Mouse (Mus musculus): ENCODE measurements at regions not wholly inside any gene's neighbourhood (a gene's known extent, or its start where the extent isn't known, plus 50 kb on each side); places are given as distances from the start of the nearest gene placed in this dataset.

GRCm38 (mm10) chr19:21173896-21174483 is 98.1 kb upstream of the Zfand5 start:
- Histone ChIP-seq H3K4me1 (replicated peaks; ENCODE audit: control insufficient read depth, insufficient read depth, low read length) (no peaks in the 10 kb centered on the region), H3K36me3 (ENCODE audit: control insufficient read depth, insufficient read depth) (no peaks in the 10 kb centered on the region), H3K4me3 (replicated peaks; ENCODE audit: low read length) (no peak overlapping the region), H3K9ac (replicated peaks; ENCODE audit: low read depth, low read length) (no peak overlapping the region), H3K27ac (ENCODE audit: low read length) (no peak overlapping the region), H3K9me3 (ENCODE audit: control insufficient read depth, low read length) (no peaks in the 10 kb centered on the region), H3K27me3 (replicated peaks; ENCODE audit: control insufficient read depth, insufficient read depth, low read length) (no peaks in the 10 kb centered on the region), H3K4me2 (ENCODE audit: low read length) (no peak overlapping the region)
- WGBS, result 88% methylated on average over 5 of the region's 5 CpGs
- ATAC-seq, result no peak

DNA sequence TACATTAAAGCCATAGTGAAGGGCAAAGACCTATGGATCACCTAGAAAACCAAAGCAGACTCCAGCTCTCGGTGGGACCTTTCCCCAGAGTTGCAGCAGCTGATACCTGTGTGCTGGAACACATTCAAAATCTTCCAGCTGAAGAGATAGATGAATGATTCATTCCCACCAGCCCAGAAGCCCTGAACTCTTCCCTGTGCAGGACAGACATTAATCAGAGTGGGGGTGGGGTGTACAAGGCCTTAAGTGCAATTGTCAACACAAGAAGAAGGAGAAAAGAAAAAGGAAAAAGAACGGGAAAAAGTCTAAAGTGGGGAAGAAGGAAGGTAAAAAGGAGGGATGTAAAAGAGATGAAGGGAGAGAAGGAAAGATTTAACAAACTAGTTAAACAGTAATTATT is 100.9 kb upstream of the Zfand5 start:
- no peaks in the 10 kb centered on the region for H3K36me3 ChIP-seq (ENCODE audit: control insufficient read depth, insufficient read depth)
- WGBS, result 89% methylated on average over 2 of the region's 2 CpGs
- no peak for ATAC-seq
- no peak overlapping the region for H3K4me3 ChIP-seq (replicated peaks; ENCODE audit: low read length)
- H3K9ac ChIP-seq (replicated peaks; ENCODE audit: low read depth, low read length), result no peak overlapping the region
- H3K4me2 ChIP-seq (ENCODE audit: low read length), result no peak overlapping the region
- H3K27me3 ChIP-seq (replicated peaks; ENCODE audit: control insufficient read depth, insufficient read depth, low read length), result no peaks in the 10 kb centered on the region
- no peak overlapping the region for H3K27ac ChIP-seq (ENCODE audit: low read length)
- H3K4me1 ChIP-seq (replicated peaks; ENCODE audit: control insufficient read depth, insufficient read depth, low read length), result peaks cover 12% of the 10 kb centered on the region
- H3K9me3 ChIP-seq (ENCODE audit: control insufficient read depth, low read length), result no peaks in the 10 kb centered on the region

DNA sequence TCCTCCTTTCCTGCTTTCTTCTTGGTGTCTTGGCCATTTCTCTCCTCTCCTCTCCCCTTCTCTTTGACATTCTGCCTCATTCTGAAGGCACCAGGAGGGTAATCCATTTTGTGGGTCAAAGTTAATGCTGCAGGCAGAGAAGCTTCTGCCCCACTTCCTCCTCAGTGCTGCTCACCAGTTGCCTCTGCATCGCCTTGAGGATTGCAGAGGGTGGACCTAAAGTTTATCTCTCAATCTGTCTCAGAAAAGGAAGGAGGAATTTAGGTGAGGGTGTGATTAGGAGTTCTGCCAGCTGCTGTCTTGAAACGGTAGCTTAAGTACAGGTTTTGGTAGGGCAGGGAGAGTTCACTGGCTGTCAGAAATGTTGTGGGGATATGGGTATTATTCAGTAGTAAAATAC is 101.3 kb upstream of the Zfand5 start:
- H3K9me3 ChIP-seq (ENCODE audit: control insufficient read depth, low read length), result no peaks in the 10 kb centered on the region
- no peaks in the 10 kb centered on the region for H3K27me3 ChIP-seq (replicated peaks; ENCODE audit: control insufficient read depth, insufficient read depth, low read length)
- H3K4me3 ChIP-seq (replicated peaks; ENCODE audit: low read length), result no peak overlapping the region
- no peak for ATAC-seq
- no peak overlapping the region for H3K9ac ChIP-seq (replicated peaks; ENCODE audit: low read depth, low read length)
- no peaks in the 10 kb centered on the region for H3K36me3 ChIP-seq (ENCODE audit: control insufficient read depth, insufficient read depth)
- H3K27ac ChIP-seq (ENCODE audit: low read length), result no peak overlapping the region
- 51% methylated on average over 2 of the region's 2 CpGs for WGBS
- H3K4me1 ChIP-seq (replicated peaks; ENCODE audit: control insufficient read depth, insufficient read depth, low read length), result peaks cover 16% of the 10 kb centered on the region
- H3K4me2 ChIP-seq (ENCODE audit: low read length), result no peak overlapping the region

DNA sequence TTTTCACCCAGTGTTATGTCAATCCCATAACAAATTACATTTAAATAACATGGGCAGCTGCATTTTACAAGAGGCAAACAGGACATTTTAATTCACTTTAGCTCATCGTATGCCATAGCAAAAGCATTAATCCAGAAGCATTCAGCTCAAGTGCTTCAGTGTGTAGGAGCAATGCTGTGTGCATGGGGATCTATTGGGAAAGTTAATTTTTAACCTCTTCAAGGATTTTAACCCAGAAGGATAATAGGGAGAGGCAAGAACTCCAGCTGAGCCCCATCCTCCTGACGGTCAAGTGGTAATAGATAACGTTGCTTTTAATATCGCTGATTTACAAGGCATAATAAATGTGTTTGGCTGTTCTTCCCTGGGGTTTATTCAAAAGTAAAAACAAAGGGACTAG is 105.1 kb upstream of the Zfand5 start:
- 9% methylated on average over 4 of the region's 4 CpGs for WGBS
- Histone ChIP-seq H3K9me3 (ENCODE audit: control insufficient read depth, low read length) (no peaks in the 10 kb centered on the region), H3K27me3 (replicated peaks; ENCODE audit: control insufficient read depth, insufficient read depth, low read length) (no peaks in the 10 kb centered on the region), H3K27ac (ENCODE audit: low read length) (no peak overlapping the region), H3K4me1 (replicated peaks; ENCODE audit: control insufficient read depth, insufficient read depth, low read length) (peaks cover 20% of the 10 kb centered on the region), H3K36me3 (ENCODE audit: control insufficient read depth, insufficient read depth) (no peaks in the 10 kb centered on the region), H3K4me2 (ENCODE audit: low read length) (no peak overlapping the region), H3K9ac (replicated peaks; ENCODE audit: low read depth, low read length) (no peak overlapping the region), H3K4me3 (replicated peaks; ENCODE audit: low read length) (no peak overlapping the region)
- no peak for ATAC-seq

- Histone ChIP-seq H3K27ac (ENCODE audit: low read length) (no peak overlapping the region), H3K4me1 (replicated peaks; ENCODE audit: control insufficient read depth, insufficient read depth, low read length) (peaks cover 20% of the 10 kb centered on the region), H3K9me3 (ENCODE audit: control insufficient read depth, low read length) (no peaks in the 10 kb centered on the region), H3K9ac (replicated peaks; ENCODE audit: low read depth, low read length) (no peak overlapping the region), H3K4me2 (ENCODE audit: low read length) (no peak overlapping the region), H3K27me3 (replicated peaks; ENCODE audit: control insufficient read depth, insufficient read depth, low read length) (no peaks in the 10 kb centered on the region), H3K4me3 (replicated peaks; ENCODE audit: low read length) (no peak overlapping the region), H3K36me3 (ENCODE audit: control insufficient read depth, insufficient read depth) (no peaks in the 10 kb centered on the region)
- ATAC-seq, result 0 out of 2 replicates have a peak, but pooled peaks have one; percentile 7
- 28% methylated on average over 5 of the region's 5 CpGs for WGBS
Measured at GRCm38 (mm10) chr19:21166465-21166860, 105.6 kb upstream of the Zfand5 start.

DNA sequence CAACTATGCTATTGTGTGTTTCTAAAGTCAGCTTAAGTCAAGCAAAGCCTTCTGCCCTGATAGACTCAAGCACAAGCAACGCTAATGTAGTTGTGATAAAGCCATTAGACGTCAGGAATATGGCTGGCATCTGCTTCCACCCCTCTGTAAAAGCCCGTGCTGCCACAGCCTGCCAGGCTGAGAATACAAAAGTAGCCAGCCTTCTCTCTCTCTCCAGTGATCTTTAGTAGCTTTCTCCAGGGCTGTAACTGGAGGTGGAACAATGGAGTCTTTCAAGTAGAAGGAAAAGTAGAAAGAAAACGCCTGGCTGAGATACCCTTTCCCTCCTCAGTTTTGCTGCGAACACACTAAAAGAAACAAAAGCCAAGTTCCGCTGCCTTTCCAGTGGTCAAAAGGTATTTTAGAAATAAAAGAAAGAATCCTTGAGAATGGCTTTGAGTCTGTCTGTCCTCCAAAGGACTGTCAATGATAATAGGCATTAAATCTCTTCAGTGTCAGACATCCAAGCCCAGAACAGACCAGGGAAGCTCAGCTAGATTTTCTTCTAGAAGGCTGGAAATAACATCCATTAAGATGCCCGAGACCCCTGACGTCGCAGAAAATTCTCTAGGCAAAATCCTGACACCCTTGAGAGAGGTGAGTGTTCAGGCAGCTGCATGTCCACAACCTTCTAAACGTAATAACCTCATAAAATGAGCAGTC is 106.2 kb upstream of the Zfand5 start:
- ATAC-seq, result peak; percentile 86
- 4% methylated on average over 10 of the region's 10 CpGs for WGBS
- no peaks in the 10 kb centered on the region for H3K36me3 ChIP-seq (ENCODE audit: control insufficient read depth, insufficient read depth)
- no peaks in the 10 kb centered on the region for H3K27me3 ChIP-seq (replicated peaks; ENCODE audit: control insufficient read depth, insufficient read depth, low read length)
- no peaks in the 10 kb centered on the region for H3K9me3 ChIP-seq (ENCODE audit: control insufficient read depth, low read length)
- no peak overlapping the region for H3K9ac ChIP-seq (replicated peaks; ENCODE audit: low read depth, low read length)
- H3K4me1 ChIP-seq (replicated peaks; ENCODE audit: control insufficient read depth, insufficient read depth, low read length), result peaks cover 20% of the 10 kb centered on the region
- no peak overlapping the region for H3K4me3 ChIP-seq (replicated peaks; ENCODE audit: low read length)
- H3K27ac ChIP-seq (ENCODE audit: low read length), result no peak overlapping the region
- peak overlapping the region; percentile 29 for H3K4me2 ChIP-seq (ENCODE audit: low read length)

DNA sequence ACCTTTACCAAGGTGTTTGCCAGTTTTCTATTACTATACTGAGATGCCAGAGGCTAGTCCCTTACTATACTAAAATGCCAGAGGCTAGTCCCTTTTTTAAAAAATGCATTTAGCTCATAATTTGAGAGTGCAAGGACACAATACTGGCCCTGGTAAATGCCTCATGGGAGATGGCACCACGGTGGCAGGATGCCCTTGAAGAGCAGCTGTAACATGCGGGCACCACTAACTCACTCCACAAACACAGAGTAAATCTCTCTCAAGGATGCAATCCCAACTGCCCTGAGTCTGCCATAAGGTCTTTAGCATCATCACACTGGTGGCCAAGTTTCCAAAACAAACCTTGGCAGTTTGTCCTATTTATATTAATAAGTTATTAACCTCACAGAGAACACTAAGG is 108.1 kb upstream of the Zfand5 start:
- WGBS, result 76% methylated on average over 2 of the region's 2 CpGs
- H3K9ac ChIP-seq (replicated peaks; ENCODE audit: low read depth, low read length), result no peak overlapping the region

DNA sequence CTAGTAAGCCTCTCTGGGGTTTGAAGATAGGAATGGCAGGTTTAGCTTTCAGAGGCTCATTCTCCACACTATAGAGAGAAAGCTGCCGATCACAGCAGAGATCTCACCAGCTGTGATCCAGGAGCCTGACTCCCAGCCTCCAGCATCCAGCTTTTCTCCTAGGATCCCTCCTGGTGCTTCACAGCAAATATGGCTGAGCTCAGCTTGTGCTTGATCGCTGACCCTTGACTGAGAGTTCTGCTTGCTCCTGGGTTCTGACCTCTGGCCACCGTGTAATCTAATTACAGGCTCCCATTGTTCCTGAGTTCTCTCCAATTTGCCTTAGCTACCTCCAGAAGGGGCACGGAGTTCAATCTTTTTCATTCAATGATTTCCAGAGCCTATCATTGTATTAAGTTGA is 111.1 kb upstream of the Zfand5 start:
- Histone ChIP-seq H3K4me1 (replicated peaks; ENCODE audit: control insufficient read depth, insufficient read depth, low read length) (peaks cover 5% of the 10 kb centered on the region), H3K27me3 (replicated peaks; ENCODE audit: control insufficient read depth, insufficient read depth, low read length) (no peaks in the 10 kb centered on the region), H3K4me3 (replicated peaks; ENCODE audit: low read length) (no peak overlapping the region), H3K9me3 (ENCODE audit: control insufficient read depth, low read length) (no peaks in the 10 kb centered on the region), H3K9ac (replicated peaks; ENCODE audit: low read depth, low read length) (no peak overlapping the region), H3K27ac (ENCODE audit: low read length) (no peak overlapping the region), H3K36me3 (ENCODE audit: control insufficient read depth, insufficient read depth) (no peaks in the 10 kb centered on the region), H3K4me2 (ENCODE audit: low read length) (no peak overlapping the region)
- ATAC-seq, result no peak
- 7% methylated on average over 4 of the region's 4 CpGs for WGBS

More for the DNA sequence above, 108.1 kb upstream of the Zfand5 start:
- Histone ChIP-seq H3K36me3 (ENCODE audit: control insufficient read depth, insufficient read depth) (no peaks in the 10 kb centered on the region), H3K9me3 (ENCODE audit: control insufficient read depth, low read length) (no peaks in the 10 kb centered on the region), H3K4me1 (replicated peaks; ENCODE audit: control insufficient read depth, insufficient read depth, low read length) (peaks cover 20% of the 10 kb centered on the region), H3K4me3 (replicated peaks; ENCODE audit: low read length) (no peak overlapping the region), H3K27me3 (replicated peaks; ENCODE audit: control insufficient read depth, insufficient read depth, low read length) (no peaks in the 10 kb centered on the region), H3K27ac (ENCODE audit: low read length) (no peak overlapping the region), H3K4me2 (ENCODE audit: low read length) (no peak overlapping the region)
- no peak for ATAC-seq

GRCm38 (mm10) chr19:21159189-21160137 is 112.6 kb upstream of the Zfand5 start:
- no peaks in the 10 kb centered on the region for H3K9me3 ChIP-seq (ENCODE audit: control insufficient read depth, low read length)
- H3K27me3 ChIP-seq (replicated peaks; ENCODE audit: control insufficient read depth, insufficient read depth, low read length), result no peaks in the 10 kb centered on the region
- H3K9ac ChIP-seq (replicated peaks; ENCODE audit: low read depth, low read length), result no peak overlapping the region
- no peak overlapping the region for H3K4me3 ChIP-seq (replicated peaks; ENCODE audit: low read length)
- H3K4me1 ChIP-seq (replicated peaks; ENCODE audit: control insufficient read depth, insufficient read depth, low read length), result peaks cover 2% of the 10 kb centered on the region; the same call in 1 of the 2 replicates
- ATAC-seq, result no peak
- H3K36me3 ChIP-seq (ENCODE audit: control insufficient read depth, insufficient read depth), result no peaks in the 10 kb centered on the region
- H3K27ac ChIP-seq (ENCODE audit: low read length), result no peak overlapping the region
- no peak overlapping the region for H3K4me2 ChIP-seq (ENCODE audit: low read length)
- 59% methylated on average over 8 of the region's 8 CpGs for WGBS
